Mouse (Mus musculus): Measurements from ENCODE around the gene Ccdc12. TPM values are rescaled to one million over a fixed set of nuclear protein-coding genes. Genes with fewer than 3 reads are reported as not detected.

The Ccdc12 gene
- polyA plus RNA-seq, 1 experiment: 34.4 TPM

DNA sequence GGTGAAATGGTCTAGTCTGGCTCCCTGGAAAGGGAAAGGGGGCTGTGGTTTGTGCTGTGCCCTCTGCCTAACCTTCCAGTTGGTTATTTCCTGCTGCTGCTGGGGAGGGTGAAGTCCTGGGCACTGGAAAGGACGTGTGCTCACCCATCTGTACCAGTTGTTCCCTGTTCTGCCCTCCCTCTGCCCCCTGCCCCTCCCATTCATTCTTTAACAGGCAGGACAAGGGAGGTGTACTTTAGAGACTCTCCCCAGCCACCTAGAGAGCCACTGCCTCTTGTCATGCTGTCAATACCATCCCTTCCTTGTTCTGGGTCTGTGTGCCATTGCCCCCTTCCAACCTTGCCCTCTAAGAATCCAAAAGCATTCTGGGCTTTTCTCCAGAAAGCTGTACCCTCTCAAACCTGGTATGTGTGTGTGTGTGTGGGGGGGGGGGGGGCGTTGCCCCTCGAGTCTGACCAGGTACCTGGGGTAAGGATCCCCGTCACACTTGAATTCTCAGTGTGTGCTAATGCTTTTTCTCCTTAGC lies 27.3 kb downstream of the Ccdc12 start:
- H3K4me1 ChIP-seq (ENCODE audit: control insufficient read depth, insufficient read depth, low read length): peaks cover 19% of the 10 kb centered on the region
- no peak overlapping the region; the same call in 1 of the 2 replicates for H3K27ac ChIP-seq (ENCODE audit: insufficient read depth, low read length)
- no peak for TF ChIP-seq POLR2A (IDR thresholded peaks at IDR 0.05; ENCODE audit: low read depth, low read length)
- TF ChIP-seq CTCF (IDR thresholded peaks at IDR 0.05; ENCODE audit: borderline replicate concordance, insufficient read depth, low read length): no peak
- H3K4me3 ChIP-seq (ENCODE audit: insufficient read depth, low read length): no peak overlapping the region

DNA sequence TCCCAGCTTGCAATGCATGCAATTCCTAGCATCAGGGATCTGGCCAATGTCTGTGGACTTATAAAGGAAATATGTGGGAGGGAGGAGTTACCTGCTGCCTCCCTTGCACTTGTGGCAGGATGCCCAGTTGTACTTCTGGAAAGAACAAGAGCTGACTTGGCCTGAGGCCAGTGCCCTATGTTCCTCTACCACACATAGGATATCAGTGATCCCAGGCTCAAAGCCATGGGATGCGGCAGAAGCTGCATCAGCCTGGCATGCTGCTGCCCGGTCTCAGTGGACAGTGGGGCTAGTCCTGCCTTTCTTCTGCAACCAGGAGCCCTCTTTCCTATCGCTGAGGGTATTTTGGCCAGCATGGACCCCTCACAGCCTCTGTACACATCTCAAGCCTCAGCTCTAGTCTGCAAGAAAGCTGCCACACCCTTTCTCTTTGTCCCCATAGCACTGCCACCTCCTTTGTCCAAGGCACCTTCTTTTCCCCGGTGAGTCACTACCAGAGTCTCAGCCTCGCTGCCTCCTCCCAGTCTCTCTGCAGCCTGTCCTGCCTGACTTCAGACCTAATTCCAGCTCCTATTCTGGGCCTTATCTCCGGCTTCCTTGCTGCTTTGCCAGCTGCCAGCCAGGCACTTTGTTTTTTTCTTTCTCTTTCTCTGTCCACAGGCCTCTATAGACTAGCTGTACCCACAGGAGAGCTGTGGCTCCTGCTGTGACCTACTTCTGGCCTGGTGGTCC lies 28.0 kb downstream of the Ccdc12 start:
- TF ChIP-seq CTCF (IDR thresholded peaks at IDR 0.05; ENCODE audit: borderline replicate concordance, insufficient read depth, low read length) (no peak), POLR2A (IDR thresholded peaks at IDR 0.05; ENCODE audit: low read depth, low read length) (no peak)
- peak overlapping the region; percentile 75 for H3K27ac ChIP-seq (ENCODE audit: insufficient read depth, low read length)
- H3K4me3 ChIP-seq (ENCODE audit: insufficient read depth, low read length): no peak overlapping the region
- peaks cover 19% of the 10 kb centered on the region for H3K4me1 ChIP-seq (ENCODE audit: control insufficient read depth, insufficient read depth, low read length)

DNA sequence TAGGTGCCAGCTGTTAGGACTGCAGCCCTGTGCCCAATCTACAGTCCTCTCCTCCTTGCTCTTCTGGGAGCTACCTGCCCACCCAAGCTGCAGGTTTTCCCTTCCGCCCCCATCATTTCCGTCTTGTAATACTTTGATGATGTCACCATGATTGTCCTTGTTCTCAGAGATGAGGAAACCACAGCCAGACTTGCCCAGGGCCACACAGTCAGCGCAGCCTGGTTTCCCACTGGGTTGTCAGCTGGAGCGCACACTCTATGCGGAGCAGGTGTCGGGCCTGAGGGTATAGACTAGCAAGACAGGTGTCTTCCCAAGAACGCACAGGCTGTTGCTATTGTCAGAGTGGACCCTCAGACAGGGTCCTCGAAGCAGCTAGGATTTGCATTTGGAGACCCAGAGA lies 28.9 kb downstream of the Ccdc12 start:
- TF ChIP-seq CTCF (IDR thresholded peaks at IDR 0.05; ENCODE audit: borderline replicate concordance, insufficient read depth, low read length): no peak
- TF ChIP-seq POLR2A (IDR thresholded peaks at IDR 0.05; ENCODE audit: low read depth, low read length): no peak
- Histone ChIP-seq H3K4me3 (ENCODE audit: insufficient read depth, low read length) (no peak overlapping the region), H3K27ac (ENCODE audit: insufficient read depth, low read length) (no peak overlapping the region; the same call in 1 of the 2 replicates), H3K4me1 (ENCODE audit: control insufficient read depth, insufficient read depth, low read length) (peaks cover 19% of the 10 kb centered on the region)

DNA sequence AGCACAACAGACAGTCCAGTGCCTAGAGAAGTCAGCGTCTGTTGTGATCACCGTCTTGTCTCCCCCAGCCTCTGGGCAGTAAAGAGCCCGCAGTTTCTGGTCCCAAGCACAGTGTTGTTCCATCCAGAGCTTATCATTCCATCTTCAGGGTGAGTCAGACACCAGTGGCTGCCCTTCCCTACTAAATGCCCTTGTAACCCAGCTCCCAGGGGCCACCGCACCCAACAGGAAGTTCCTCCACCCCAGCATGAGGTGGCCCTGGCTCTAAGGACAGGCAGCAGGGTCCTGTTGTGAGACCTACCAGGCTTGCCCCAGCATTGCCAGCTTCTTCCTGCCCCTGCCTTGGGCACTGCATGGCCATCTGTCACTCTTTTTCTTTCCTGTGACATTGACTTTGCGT lies 29.3 kb downstream of the Ccdc12 start:
- TF ChIP-seq CTCF (IDR thresholded peaks at IDR 0.05; ENCODE audit: borderline replicate concordance, insufficient read depth, low read length): no peak
- no peak for TF ChIP-seq POLR2A (IDR thresholded peaks at IDR 0.05; ENCODE audit: low read depth, low read length)
- Histone ChIP-seq H3K4me1 (ENCODE audit: control insufficient read depth, insufficient read depth, low read length) (peaks cover 19% of the 10 kb centered on the region), H3K27ac (ENCODE audit: insufficient read depth, low read length) (no peak overlapping the region), H3K4me3 (ENCODE audit: insufficient read depth, low read length) (no peak overlapping the region)

DNA sequence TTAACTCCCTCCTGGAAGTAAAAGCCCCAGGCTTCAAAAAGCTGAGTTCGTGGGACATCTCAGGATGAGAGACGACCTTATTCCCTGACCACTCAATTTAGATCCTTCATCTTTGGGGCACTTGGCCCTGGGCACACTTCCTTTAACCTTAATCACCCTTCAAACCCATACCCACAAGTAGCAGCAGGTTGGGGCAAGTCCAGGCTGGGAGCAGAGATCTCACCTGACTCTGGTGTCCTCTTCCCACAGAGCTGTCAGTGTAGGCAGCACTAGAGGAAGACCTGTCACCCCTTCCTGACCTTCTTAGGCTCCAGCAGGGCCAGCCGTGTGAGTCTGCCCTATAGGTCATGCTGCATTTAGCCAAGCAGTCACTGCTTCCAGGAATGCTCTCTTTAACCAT lies 30.2 kb downstream of the Ccdc12 start:
- Histone ChIP-seq H3K4me3 (ENCODE audit: insufficient read depth, low read length) (no peak overlapping the region), H3K4me1 (ENCODE audit: control insufficient read depth, insufficient read depth, low read length) (peaks cover 19% of the 10 kb centered on the region), H3K27ac (ENCODE audit: insufficient read depth, low read length) (no peak overlapping the region)
- TF ChIP-seq CTCF (IDR thresholded peaks at IDR 0.05; ENCODE audit: borderline replicate concordance, insufficient read depth, low read length) (no peak), POLR2A (IDR thresholded peaks at IDR 0.05; ENCODE audit: low read depth, low read length) (no peak)

DNA sequence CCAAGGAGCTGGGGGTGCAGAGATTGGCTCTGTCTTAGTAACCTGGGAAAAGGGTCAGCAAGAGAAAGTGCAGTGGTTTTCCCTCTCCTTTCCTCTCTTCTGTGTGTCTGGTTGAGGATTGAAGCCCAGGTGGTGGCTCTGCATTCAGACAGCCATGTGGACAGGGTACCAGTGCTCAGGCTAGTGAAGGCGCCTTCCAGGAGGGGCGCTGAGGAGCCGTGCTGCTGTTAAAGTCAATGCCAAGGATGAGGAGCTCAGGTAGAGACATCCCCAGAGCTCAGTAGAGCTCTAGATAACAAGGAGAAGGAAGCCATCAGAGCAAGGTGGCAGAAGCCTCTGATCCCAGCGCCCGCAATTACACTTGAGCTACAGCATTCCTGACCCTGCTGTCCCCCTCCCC lies 30.8 kb downstream of the Ccdc12 start:
- H3K27ac ChIP-seq (ENCODE audit: insufficient read depth, low read length): no peak overlapping the region
- H3K4me1 ChIP-seq (ENCODE audit: control insufficient read depth, insufficient read depth, low read length): peaks cover 19% of the 10 kb centered on the region
- TF ChIP-seq POLR2A (IDR thresholded peaks at IDR 0.05; ENCODE audit: low read depth, low read length): no peak
- no peak for TF ChIP-seq CTCF (IDR thresholded peaks at IDR 0.05; ENCODE audit: borderline replicate concordance, insufficient read depth, low read length)

DNA sequence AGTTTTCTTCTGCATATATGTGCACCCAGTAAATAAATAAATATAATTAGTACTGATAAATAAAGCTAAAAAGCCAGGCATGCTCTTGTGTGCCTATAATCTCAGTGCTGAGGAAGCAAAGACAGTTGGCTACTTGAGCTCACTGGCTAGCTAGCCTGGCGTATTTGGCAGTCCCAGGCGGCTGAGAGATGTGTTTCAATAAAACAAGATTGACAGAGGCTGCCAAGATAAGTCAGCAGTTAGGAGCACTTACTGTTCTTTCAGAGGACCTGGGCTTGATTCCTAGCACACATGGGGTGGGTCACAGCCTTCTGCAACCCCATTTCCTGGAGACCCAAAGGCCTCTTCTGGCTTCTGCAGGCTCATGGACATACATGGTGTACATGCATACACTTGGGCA lies 31.5 kb downstream of the Ccdc12 start:
- no peak overlapping the region for H3K27ac ChIP-seq (ENCODE audit: insufficient read depth, low read length)
- H3K4me3 ChIP-seq (ENCODE audit: insufficient read depth, low read length): no peak overlapping the region
- peaks cover 19% of the 10 kb centered on the region for H3K4me1 ChIP-seq (ENCODE audit: control insufficient read depth, insufficient read depth, low read length)
- no peak for TF ChIP-seq CTCF (IDR thresholded peaks at IDR 0.05; ENCODE audit: borderline replicate concordance, insufficient read depth, low read length)
- TF ChIP-seq POLR2A (IDR thresholded peaks at IDR 0.05; ENCODE audit: low read depth, low read length): no peak

More for the DNA sequence above, 30.8 kb downstream of the Ccdc12 start:
- H3K4me3 ChIP-seq (ENCODE audit: insufficient read depth, low read length): no peak overlapping the region

DNA sequence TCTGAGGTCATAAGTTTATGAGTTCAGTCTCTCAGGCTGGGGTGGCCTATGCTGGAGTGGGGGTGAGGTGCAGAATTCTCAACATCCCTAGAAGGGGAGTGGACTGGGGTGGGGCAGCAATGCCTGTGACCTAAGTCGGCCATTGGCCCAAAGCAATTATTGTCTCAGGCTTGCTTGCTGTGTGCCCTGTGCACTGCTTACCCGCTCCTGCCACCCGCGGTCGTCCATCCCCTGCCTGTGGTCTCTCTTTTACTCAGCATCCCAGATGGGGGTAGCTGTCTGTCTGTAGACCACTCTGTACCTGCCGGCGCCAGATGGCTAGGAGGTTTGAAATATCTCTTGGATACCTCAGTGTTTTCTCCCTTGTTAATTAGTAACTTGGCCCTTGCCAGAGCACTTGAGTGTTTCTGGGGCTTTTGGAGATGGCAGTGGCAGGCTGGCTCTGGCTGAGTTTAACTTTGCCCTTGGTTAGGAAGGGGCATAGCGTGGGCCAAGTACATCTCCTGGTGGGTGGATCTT lies 33.0 kb downstream of the Ccdc12 start:
- TF ChIP-seq CTCF (IDR thresholded peaks at IDR 0.05; ENCODE audit: borderline replicate concordance, insufficient read depth, low read length) (no peak), POLR2A (IDR thresholded peaks at IDR 0.05; ENCODE audit: low read depth, low read length) (no peak)
- H3K4me3 ChIP-seq (ENCODE audit: insufficient read depth, low read length): no peak overlapping the region
- no peak overlapping the region for H3K27ac ChIP-seq (ENCODE audit: insufficient read depth, low read length)
- peaks cover 13% of the 10 kb centered on the region; the same call in 1 of the 2 replicates for H3K4me1 ChIP-seq (ENCODE audit: control insufficient read depth, insufficient read depth, low read length)

DNA sequence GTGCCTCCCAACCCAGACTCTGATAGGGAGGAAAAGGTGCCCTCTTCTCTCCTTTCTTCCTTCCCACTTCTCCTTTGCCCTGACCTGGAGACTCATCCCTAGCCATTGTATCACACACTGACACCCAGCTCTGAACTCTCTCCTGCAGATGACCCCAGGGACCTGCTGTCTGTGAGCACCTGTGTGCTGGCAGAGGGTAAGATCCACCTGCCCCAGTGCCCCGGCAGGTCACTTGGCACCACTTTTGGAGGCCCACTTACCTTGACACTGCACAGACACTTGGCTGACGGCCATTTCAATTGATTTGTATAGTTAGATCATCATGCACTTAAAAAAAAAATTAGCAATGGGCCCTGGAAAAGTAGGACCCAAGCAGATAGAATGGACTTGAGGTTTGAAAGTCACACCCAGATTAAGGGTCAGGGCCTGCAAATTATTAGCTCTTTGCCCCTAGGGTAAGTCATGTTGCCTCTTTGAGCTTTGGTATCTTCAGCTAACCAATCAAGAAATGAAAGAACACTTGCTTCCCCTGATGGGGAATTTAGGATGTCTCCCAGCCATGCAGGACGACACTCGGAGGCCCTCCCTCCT lies 39.0 kb downstream of the Ccdc12 start:
- Histone ChIP-seq H3K27ac (ENCODE audit: insufficient read depth, low read length) (no peak overlapping the region), H3K4me3 (ENCODE audit: insufficient read depth, low read length) (no peak overlapping the region), H3K4me1 (ENCODE audit: control insufficient read depth, insufficient read depth, low read length) (no peaks in the 10 kb centered on the region)
- no peak for TF ChIP-seq CTCF (IDR thresholded peaks at IDR 0.05; ENCODE audit: borderline replicate concordance, insufficient read depth, low read length)
- no peak for TF ChIP-seq POLR2A (IDR thresholded peaks at IDR 0.05; ENCODE audit: low read depth, low read length)

DNA sequence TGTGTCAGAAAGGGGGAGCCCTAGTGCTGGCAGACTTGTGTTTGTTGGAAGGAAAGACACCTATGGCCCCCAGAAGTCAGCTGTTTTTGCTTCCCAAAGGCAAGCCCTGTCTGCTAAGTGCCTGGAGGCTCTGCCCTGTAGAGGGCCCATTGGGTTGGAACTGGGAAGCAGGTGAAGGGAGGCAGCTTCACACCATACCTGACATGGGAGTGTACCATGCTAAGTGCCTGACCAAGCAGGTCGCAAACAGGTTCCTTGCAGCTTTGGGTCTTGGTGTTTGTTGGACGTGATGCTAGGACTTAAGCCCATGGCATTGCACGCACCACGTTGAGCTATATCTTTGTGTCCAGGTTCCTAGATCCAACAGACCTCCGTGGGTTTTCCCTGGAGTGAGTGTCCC lies 40.1 kb downstream of the Ccdc12 start:
- no peak overlapping the region for H3K4me3 ChIP-seq (ENCODE audit: insufficient read depth, low read length)
- no peak for TF ChIP-seq CTCF (IDR thresholded peaks at IDR 0.05; ENCODE audit: borderline replicate concordance, insufficient read depth, low read length)
- no peak for TF ChIP-seq POLR2A (IDR thresholded peaks at IDR 0.05; ENCODE audit: low read depth, low read length)
- no peak overlapping the region for H3K27ac ChIP-seq (ENCODE audit: insufficient read depth, low read length)
- no peaks in the 10 kb centered on the region for H3K4me1 ChIP-seq (ENCODE audit: control insufficient read depth, insufficient read depth, low read length)
